Mouse (Mus musculus) megakaryocyte-erythroid progenitor cell, adult 5-6 weeks (primary cell): Measurements from ENCODE around the gene Rsph14. TPM values are rescaled to one million over a fixed set of nuclear protein-coding genes. Genes with fewer than 3 reads are reported as not detected.

ENCODE experiments used
- ATAC-seq: replicated peaks from 2 replicates; pipeline ENCODE4 v1.8.0; 2016; ENCODE audit warnings: mild to moderate bottlenecking, inconsistent platforms; ENCODE audit not compliant: severe bottlenecking, poor library complexity, low FRiP score, low TSS enrichment
- total RNA-seq, 2 experiments: library from RNA; stranded (forward) in 1 of 2; stranded (reverse) in 1 of 2; fragments of 200-1000, 215-1000 nt in 1 of 2; fragments of >200 nt in 1 of 2; fragmentation: Nextera tagmentation in 1 of 2; gene quantifications; 2 replicates each; pipeline ENCODE4 v1.2.3; 2014 to 2017

Rsph14 gene
- total RNA-seq (2014; fragmentation: Nextera tagmentation), result not detected in 2 replicates
- total RNA-seq (2017), result not detected in 2 replicates

- ATAC-seq, result 0 out of 2 replicates have a peak, but pooled peaks have one; percentile 24
Measured at GRCm38 (mm10) chr10:75032395-75032794, at the start of gene Rsph14. Gene Rsph14 (minus strand): TSS chr10:75032586.

DNA sequence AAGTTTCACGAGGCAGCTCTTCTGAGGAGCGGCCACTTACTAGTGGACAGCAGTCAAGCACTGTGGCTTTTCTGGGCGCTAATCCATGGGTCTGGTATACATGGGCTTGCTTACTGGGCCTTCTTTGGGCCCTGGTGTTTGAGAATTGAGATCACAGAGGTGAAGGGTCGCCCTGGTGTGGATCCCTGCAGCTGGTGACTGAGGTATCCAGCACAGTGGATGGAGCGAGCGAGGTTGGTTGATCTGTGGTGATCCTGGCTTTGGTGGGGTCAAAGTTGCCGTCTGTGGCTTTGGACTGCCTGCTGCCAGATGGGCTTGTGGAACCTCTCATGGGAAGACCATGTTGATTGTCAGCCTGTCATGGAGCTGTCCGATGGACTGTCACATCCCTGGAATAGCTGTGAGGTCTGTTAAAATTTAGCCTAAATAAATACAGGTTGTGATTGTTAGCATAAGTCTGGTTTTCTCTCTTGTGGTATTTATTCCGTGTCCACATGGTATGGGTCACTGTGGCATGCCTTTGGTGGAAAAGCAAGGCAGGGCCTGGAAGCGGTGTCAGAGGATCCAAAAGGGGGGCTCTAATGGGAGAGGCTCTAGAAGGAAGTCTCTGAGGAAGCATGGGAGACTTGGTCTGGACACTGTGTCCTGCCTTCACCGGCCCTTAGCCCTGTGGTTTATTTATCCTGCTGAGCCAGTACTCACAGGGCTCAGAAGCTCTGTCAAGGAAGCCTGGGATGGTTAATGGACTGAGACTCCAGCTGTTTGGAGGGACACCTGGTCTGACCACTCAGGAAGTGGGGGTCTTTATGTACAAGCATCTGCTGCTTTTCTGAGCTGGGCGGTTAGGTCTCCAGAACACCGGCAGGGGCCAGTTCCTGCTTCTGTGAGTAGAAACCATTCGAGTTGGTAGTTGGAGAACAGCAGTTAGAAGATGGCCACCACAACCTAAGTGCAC is 46.1 kb upstream of the Rsph14 start:
- ATAC-seq, result no peak

GRCm38 (mm10) chr10:75075665-75076064 is 43.3 kb upstream of the Rsph14 start:
- ATAC-seq, result no peak

- ATAC-seq, result no peak
Measured at GRCm38 (mm10) chr10:75070281-75070976, 38.0 kb upstream of the Rsph14 start.

DNA sequence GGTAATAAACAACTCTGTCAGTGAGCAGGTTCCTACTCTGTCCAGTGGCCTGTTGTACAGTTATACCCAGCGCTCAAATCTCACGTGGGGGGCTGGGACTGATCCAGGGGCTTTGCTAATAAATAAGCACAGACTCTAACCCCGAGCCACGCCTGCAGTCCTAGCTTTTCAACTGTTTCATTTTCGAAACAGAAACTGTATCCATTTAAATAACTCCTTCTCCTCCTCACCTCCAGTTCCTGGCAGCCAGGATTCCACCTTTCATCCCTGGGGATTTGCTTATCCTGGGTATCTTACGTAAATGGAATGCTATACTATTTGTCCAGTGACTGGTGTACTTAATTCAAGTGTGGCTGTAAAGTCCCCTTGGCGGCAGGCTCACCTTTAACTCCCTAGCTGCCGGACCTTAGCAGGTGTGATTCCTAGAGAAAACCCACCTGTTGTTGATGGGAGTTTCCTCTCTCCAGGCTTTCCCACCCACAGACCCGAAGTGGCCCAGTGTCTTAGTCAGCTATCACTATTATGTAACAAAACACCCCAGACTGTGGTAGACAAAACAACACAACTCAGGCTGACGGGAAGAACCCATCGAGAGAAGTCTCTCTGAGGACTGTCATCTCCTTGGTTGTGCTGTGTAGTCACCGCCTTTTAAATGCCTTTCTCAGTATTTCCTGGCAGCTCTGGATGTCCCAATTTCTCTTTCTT is 36.4 kb upstream of the Rsph14 start:
- no peak for ATAC-seq

DNA sequence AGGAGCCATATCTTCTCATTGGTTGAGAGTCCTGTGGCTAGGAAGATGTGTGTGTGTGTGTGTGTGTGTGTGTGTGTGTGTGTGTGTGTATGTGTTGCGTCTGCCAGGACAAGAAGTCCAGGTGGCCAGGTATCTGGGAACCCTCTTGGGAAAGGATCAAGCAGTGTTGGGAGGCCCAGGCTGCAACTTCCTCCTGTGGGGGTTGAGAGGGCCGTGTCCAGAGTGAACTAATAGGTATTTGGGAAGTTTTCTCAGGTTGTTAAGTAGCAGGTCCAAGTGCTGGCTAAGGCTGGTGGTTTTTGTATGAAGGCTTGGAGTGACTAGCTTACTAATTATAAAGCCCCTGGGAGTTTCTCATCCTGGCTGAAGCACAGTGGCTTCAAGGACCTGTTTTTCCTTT is 35.7 kb upstream of the Rsph14 start:
- ATAC-seq, result no peak

- ATAC-seq, result no peak
Measured at GRCm38 (mm10) chr10:75067446-75067845, 35.1 kb upstream of the Rsph14 start.

GRCm38 (mm10) chr10:75065691-75066090 is 33.3 kb upstream of the Rsph14 start:
- no peak for ATAC-seq

DNA sequence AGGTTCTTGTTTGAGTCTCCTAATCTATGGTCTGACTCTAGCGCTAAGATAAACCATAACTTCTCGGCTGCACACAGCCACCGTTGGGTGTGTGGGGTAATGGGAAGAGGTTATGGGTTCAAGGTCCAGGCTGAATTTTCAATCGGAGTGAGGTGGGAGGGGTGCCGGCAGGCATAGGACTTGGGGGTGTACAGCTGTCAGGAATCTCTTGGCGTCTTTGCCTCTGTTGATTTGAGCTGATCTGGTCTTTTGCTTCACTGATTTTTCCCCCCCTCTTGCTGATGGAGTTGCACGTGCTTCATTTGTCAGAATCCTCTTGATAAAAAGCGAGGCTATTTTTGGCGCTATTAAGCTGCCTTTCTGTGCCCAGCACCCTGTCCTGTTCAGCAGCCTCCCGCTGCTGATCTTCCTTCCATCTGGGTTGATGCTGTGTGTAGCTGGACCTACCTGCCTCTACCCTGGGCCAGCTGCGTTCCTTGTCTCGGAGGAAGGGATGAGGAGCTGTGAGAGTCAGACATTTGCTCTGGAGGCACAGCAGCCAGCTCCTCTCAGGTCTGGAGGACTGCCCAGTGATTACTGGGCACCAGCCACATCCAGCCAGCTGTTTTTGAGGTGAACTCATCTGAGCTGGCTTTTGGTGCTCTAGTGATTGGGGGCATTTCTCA is 31.0 kb upstream of the Rsph14 start:
- no peak for ATAC-seq

- no peak for ATAC-seq
Measured at GRCm38 (mm10) chr10:75062621-75063020, 30.2 kb upstream of the Rsph14 start.

DNA sequence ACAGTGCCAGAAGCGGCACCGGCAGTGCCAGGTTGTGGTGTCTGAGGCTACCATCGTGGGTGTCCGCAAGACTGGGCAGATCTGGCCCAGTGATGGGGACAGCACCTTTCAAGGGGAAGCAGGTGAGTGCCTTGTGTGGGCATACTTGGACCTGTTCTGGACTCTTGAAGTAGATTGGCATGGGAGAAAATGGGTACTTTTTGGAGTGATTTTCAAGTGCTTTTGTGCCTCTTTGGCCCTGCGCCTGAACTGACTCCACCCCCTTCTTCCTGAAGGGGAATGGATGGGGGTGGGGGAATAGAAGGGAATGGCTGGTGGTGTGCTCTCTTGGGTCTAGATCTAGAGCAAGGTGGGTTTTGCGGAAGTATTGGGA is 29.8 kb upstream of the Rsph14 start:
- no peak for ATAC-seq

- ATAC-seq, result no peak
Measured at GRCm38 (mm10) chr10:75061341-75062188, 29.2 kb upstream of the Rsph14 start.

- no peak for ATAC-seq
Measured at GRCm38 (mm10) chr10:75060843-75061235, 28.5 kb upstream of the Rsph14 start.

GRCm38 (mm10) chr10:75060217-75060842 is 27.9 kb upstream of the Rsph14 start, which contains the start of gene Bcr:
Gene Bcr (plus strand): TSS chr10:75060592.
- peak; percentile 67 for ATAC-seq

DNA sequence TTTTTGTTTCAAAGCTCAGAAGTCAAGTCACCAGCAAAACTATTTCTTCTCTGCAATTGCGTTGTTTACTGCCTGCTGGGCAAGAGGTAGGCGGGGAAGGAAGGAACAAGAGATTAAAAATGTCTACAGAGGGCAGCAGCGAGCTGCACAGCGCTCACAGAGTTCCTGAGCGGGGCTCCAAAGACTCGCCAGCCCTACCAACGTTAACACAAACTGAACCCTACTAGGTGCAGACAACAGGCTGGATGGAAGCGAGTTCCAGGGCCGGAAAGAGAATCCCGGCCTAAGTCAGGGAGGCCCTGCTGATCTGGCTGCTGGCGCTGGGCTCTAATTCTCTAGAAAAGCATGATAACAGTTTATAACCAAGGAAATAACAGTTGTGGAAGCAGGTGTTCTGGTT is 27.0 kb upstream of the Rsph14 start:
- ATAC-seq, result peak; percentile 73

DNA sequence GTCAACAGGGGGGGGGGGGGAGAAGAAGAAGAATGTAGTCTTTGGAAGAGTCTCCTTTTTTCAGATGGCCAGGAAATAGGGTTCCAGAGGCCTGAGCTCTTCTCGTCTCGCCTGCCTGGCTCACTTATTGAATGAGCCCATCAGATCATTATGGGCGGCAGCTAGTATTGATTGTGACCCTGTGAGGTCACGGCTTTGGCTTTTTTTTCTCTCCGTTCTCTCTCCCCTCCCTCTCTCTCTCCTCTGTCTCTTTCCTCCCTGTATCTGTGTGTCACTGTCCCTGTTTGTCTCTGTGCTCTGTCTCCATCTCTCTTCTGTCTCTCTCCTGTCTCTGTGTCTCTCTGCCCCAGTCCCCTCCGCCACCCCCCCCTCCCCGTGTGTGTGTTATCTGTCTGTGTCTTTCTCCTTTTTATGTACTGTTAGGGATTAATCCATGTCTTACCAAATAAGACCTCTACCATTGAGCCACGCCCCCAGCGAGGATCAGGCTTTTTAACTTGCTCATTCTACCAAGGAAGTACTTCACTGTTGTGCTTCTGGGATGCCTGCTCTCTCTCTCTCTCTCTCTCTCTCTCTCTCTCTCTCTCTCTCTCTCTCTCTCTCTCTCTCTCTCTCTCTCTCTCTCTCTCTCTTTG is 26.5 kb upstream of the Rsph14 start:
- no peak for ATAC-seq

DNA sequence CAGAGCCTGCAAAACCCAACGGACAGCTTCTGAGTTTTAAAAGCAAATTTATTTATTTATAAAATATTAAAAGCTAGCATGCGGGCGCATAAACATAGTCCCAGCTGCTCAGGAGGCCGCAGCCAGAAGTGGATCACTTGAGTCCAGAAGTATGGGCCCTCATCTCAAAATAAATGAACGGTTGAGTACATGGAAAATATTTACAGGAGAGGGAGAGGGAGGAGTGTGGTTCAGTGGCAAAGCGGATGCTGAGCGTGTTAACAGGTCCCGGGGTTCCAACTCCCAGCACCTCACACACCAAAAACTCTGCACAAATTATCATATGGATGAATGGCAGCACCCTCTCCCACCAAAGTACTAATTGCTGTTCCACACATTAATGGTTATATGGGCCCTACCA is 25.9 kb upstream of the Rsph14 start:
- no peak for ATAC-seq

DNA sequence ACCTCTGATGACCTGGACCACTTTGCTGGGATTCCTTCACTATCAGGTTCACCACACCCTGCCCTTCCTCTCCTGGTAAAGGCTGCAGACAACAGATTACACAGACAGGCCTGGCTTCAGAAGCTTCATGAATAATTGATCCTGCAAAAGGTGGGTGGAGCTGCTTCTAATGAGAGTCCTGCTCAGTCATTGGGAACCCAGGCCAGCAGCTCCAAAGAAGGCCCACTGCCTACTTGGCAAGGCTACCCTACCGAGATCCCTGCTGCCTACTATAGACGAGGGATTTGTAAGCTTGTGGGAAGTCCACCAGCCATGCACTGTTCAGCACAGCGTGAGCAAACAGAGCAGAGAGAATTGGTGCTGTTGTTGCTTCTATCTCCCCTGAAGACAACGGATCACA is 23.9 kb upstream of the Rsph14 start:
- peak; percentile 40 for ATAC-seq
